Mouse (Mus musculus): ENCODE data around the gene Smg8. TPM values are rescaled to one million over a fixed set of nuclear protein-coding genes. Genes with fewer than 3 reads are reported as not detected.

Smg8 gene
- polyA plus RNA-seq, 1 experiment from 2014 or later: 19.7 TPM

DNA sequence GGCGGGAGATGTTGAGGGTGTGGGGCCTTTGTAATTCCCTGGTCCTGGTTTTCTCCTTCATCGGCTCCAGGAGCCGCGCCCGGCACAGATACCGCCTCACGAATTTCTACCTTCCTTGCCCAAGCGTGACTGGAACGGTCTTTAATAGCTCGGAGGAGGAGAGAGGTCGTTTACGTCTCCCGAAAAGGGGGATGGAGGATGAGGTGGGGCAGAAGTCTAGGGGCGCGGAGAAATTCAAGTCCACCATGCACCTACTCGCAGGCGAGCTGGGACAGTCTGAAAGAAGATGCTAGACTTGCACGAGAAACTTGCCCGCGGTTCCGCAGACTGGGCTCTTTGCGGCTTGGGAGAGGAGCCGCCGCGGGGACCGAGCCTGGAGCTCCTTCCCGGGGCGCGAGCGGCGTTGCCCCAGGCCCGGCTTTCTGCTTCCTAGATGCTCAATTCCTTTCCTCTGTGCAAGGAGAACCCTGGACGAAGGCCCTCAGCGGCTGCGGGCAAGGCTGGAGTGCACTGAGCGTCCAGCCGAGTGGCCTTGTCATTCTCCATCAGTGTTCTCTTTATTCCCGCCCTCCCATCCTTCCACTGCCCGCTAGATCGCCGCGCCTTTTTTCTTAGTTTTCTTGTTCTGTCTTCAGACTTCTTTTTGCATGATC, 23.1 kb upstream of the Smg8 start:
- peak overlapping the region; percentile 97 for H3K9ac ChIP-seq (ENCODE audit: low read depth, low read length)

DNA sequence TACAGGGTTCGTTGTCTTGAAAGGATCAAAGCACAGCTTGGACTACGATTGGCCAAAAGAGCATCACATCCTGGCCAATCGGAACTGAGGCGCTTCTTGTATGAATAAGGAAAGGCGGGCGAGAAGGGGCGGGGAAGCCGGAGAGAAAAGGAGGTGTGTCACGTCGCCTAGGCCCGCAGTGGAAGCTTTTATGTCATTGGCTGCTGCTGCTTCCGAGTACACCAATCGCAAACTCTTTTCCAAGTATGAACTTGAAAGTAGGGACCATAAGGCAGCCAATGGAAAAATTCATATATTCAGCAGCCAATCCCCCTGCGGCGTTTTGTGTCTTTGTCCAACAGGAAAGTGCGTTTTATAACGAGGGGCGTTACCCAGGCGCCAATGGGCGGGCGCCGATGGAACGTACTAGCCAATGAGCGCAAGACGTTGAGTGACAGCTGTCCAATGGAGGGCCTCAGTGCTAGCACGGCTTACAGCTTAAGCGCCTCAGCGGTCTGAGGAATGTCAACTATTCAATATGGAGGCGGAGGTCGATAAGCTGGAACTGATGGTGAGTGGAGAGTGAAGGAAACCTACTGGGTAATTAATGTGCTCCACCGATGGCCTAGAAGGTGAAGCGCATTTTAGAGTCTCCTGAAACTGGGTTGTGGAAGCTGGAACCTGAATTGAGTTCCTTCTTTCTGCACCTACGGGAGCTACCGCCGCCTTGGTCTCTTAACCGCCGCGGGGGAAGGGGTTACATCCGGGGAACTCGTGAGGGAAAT, 22.4 kb upstream of the Smg8 start, which contains the start of gene Ska2:
TSS of gene Ska2 (plus strand) at position 480 of the 764 bp plus-strand sequence.
- peak; percentile 100 for DNase-seq (ENCODE audit: low spot score)
- H3K27ac ChIP-seq (replicated peaks; ENCODE audit: low read depth, low read length): peak within 1 kb of the TSS; percentile 93
- peaks cover 39% of the 10 kb centered on the region for H3K36me3 ChIP-seq (ENCODE audit: control insufficient read depth, insufficient read depth, low read length)
- H3K9me3 ChIP-seq (ENCODE audit: control insufficient read depth, low read length): no peaks in the 10 kb centered on the region
- 0% methylated on average over 39 of the region's 40 CpGs for WGBS
- no peaks in the 10 kb centered on the region for H3K27me3 ChIP-seq (replicated peaks; ENCODE audit: control insufficient read depth, insufficient read depth, low read length)
- peak; percentile 99 for ATAC-seq (ENCODE audit: low read depth)
- H3K9ac ChIP-seq (ENCODE audit: low read depth, low read length): peak within 1 kb of the TSS; percentile 97
- peaks cover 16% of the 10 kb centered on the region for H3K4me1 ChIP-seq (ENCODE audit: control insufficient read depth, insufficient read depth, low read length)
- peak within 1 kb of the TSS; percentile 78 for H3K4me2 ChIP-seq (ENCODE audit: low read depth, low read length)
- peak within 1 kb of the TSS; percentile 96 for H3K4me3 ChIP-seq (ENCODE audit: low read depth, low read length)

More for the DNA sequence above, 23.1 kb upstream of the Smg8 start:
- DNase-seq (ENCODE audit: low spot score) (peak; percentile 33), ATAC-seq (ENCODE audit: low read depth) (no peak)
- Histone ChIP-seq H3K4me1 (ENCODE audit: control insufficient read depth, insufficient read depth, low read length) (peaks cover 16% of the 10 kb centered on the region), H3K4me3 (ENCODE audit: low read depth, low read length) (peak overlapping the region; percentile 96), H3K36me3 (ENCODE audit: control insufficient read depth, insufficient read depth, low read length) (peaks cover 40% of the 10 kb centered on the region), H3K4me2 (ENCODE audit: low read depth, low read length) (peak overlapping the region; percentile 78), H3K27me3 (replicated peaks; ENCODE audit: control insufficient read depth, insufficient read depth, low read length) (no peaks in the 10 kb centered on the region), H3K27ac (replicated peaks; ENCODE audit: low read depth, low read length) (peak overlapping the region; percentile 93), H3K9me3 (ENCODE audit: control insufficient read depth, low read length) (no peaks in the 10 kb centered on the region)
- under 1% methylated on average over 36 of the region's 42 CpGs for WGBS

DNA sequence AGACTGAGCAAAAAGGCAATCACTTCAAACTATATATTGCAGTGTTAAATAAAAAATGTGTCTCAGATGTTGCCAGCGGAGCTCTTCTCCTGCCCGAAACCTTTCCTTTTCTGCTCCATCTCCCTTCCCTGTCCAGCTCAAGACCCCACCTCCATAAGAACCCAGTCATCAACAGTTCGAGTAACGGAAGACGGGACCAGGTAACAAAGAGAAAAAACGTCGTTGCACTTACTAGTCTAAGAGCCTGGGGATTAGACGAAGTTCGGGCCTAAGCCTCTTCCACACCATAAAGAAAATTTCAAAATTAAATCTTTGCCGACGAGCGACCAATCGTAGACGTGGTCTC, 21.8 kb upstream of the Smg8 start, which contains the start of gene Prr11:
TSS of gene Prr11 (minus strand) at position 300 of the 346 bp plus-strand sequence.
- ATAC-seq (ENCODE audit: low read depth) (no peak), DNase-seq (ENCODE audit: low spot score) (no peak)
- peaks cover 41% of the 10 kb centered on the region for H3K36me3 ChIP-seq (ENCODE audit: control insufficient read depth, insufficient read depth, low read length)
- peaks cover 16% of the 10 kb centered on the region for H3K4me1 ChIP-seq (ENCODE audit: control insufficient read depth, insufficient read depth, low read length)
- peak within 1 kb of the TSS; percentile 93 for H3K27ac ChIP-seq (replicated peaks; ENCODE audit: low read depth, low read length)
- H3K4me3 ChIP-seq (ENCODE audit: low read depth, low read length): peak within 1 kb of the TSS; percentile 96
- peak within 1 kb of the TSS; percentile 97 for H3K9ac ChIP-seq (ENCODE audit: low read depth, low read length)
- no peaks in the 10 kb centered on the region for H3K9me3 ChIP-seq (ENCODE audit: control insufficient read depth, low read length)
- H3K27me3 ChIP-seq (replicated peaks; ENCODE audit: control insufficient read depth, insufficient read depth, low read length): no peaks in the 10 kb centered on the region
- WGBS: 0% methylated on average over 14 of the region's 14 CpGs
- peak within 1 kb of the TSS; percentile 78 for H3K4me2 ChIP-seq (ENCODE audit: low read depth, low read length)

DNA sequence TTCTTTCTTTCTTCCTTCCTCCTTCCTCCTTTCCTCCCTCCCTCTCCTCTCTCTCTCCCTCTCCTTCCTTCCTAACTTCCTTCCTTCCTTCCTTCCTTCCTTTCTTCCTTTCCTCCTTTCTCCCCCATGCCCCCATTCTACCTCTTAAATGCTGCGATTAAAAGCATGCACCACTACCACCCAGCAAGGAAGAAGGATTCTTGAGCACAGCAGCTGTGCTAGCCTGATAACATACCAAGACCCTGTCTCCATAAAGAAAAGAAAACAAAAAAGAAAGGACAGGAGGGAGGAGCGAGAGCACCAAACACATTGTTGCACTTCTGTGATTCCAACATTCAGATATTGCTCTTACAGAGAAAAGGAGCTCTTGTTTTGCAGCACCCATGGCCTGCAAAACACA, 568 bp upstream of the Smg8 start:
- Histone ChIP-seq H3K27ac (replicated peaks; ENCODE audit: low read depth, low read length) (peak overlapping the region; percentile 78; the same call in 1 of the 2 replicates), H3K27me3 (replicated peaks; ENCODE audit: control insufficient read depth, insufficient read depth, low read length) (no peaks in the 10 kb centered on the region), H3K4me3 (ENCODE audit: low read depth, low read length) (peak overlapping the region; percentile 79), H3K9ac (ENCODE audit: low read depth, low read length) (peak overlapping the region; percentile 80), H3K36me3 (ENCODE audit: control insufficient read depth, insufficient read depth, low read length) (peaks cover 43% of the 10 kb centered on the region), H3K9me3 (ENCODE audit: control insufficient read depth, low read length) (no peaks in the 10 kb centered on the region), H3K4me1 (ENCODE audit: control insufficient read depth, insufficient read depth, low read length) (peaks cover 10% of the 10 kb centered on the region; the same call in 1 of the 2 replicates), H3K4me2 (ENCODE audit: low read depth, low read length) (peak overlapping the region; percentile 96)
- DNase-seq (ENCODE audit: low spot score) (no peak), ATAC-seq (ENCODE audit: low read depth) (no peak)
- WGBS: 65% methylated on average over 2 of the region's 2 CpGs

DNA sequence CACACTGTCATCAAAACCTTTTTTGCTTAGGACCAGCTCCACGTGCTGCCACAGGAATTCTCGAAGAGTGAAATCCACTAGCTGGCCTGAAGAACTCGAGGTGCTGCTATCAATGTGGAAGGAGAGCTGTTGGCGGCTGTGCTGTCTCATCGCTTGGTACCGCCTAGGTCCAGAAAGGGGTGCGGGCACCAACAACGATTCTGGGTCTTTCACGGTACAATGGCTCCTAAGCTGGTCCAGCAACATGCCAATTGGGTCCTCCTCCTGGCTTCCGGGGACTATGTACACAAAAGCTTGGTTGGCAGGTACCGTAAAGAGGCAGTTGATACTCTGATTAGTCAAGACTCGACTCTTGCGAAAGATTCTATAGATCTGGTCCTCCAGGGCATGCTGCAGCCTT, 1.1 kb downstream of the Smg8 start:
- 91% methylated on average over 13 of the region's 13 CpGs for WGBS
- Histone ChIP-seq H3K4me1 (ENCODE audit: control insufficient read depth, insufficient read depth, low read length) (peaks cover 10% of the 10 kb centered on the region; the same call in 1 of the 2 replicates), H3K9me3 (ENCODE audit: control insufficient read depth, low read length) (no peaks in the 10 kb centered on the region), H3K4me3 (ENCODE audit: low read depth, low read length) (peak overlapping the region; percentile 79), H3K36me3 (ENCODE audit: control insufficient read depth, insufficient read depth, low read length) (peaks cover 42% of the 10 kb centered on the region), H3K4me2 (ENCODE audit: low read depth, low read length) (peak overlapping the region; percentile 96), H3K9ac (ENCODE audit: low read depth, low read length) (peak overlapping the region; percentile 80), H3K27me3 (replicated peaks; ENCODE audit: control insufficient read depth, insufficient read depth, low read length) (no peaks in the 10 kb centered on the region), H3K27ac (replicated peaks; ENCODE audit: low read depth, low read length) (no peak overlapping the region)
- ATAC-seq (ENCODE audit: low read depth) (no peak), DNase-seq (ENCODE audit: low spot score) (no peak)

DNA sequence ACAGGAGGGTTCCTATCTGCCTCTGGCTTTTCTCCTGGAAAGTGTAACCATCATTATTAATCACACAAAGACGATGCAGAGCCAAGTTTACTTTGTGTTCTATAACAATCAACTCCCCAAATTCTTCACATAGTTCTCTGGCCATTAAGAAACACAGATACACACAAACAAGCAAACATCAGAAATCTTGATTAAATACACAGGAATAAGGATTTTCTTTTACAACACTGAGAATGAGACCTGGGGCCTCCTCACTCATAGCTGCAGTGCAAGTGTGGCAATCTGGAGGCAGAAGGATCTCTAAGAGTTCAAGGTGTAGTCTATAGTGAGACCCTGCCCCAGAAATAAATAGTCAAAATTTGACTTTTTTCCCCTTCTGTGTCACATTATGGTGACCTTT, 2.9 kb downstream of the Smg8 start:
- 87% methylated on average over 1 of the region's 1 CpGs for WGBS
- Histone ChIP-seq H3K4me2 (ENCODE audit: low read depth, low read length) (no peak overlapping the region), H3K4me1 (ENCODE audit: control insufficient read depth, insufficient read depth, low read length) (peaks cover 10% of the 10 kb centered on the region; the same call in 1 of the 2 replicates), H3K27me3 (replicated peaks; ENCODE audit: control insufficient read depth, insufficient read depth, low read length) (no peaks in the 10 kb centered on the region), H3K27ac (replicated peaks; ENCODE audit: low read depth, low read length) (no peak overlapping the region), H3K36me3 (ENCODE audit: control insufficient read depth, insufficient read depth, low read length) (peaks cover 52% of the 10 kb centered on the region), H3K9ac (ENCODE audit: low read depth, low read length) (no peak overlapping the region), H3K9me3 (ENCODE audit: control insufficient read depth, low read length) (no peaks in the 10 kb centered on the region), H3K4me3 (ENCODE audit: low read depth, low read length) (no peak overlapping the region)
- no peak for DNase-seq (ENCODE audit: low spot score)
- no peak for ATAC-seq (ENCODE audit: low read depth)

DNA sequence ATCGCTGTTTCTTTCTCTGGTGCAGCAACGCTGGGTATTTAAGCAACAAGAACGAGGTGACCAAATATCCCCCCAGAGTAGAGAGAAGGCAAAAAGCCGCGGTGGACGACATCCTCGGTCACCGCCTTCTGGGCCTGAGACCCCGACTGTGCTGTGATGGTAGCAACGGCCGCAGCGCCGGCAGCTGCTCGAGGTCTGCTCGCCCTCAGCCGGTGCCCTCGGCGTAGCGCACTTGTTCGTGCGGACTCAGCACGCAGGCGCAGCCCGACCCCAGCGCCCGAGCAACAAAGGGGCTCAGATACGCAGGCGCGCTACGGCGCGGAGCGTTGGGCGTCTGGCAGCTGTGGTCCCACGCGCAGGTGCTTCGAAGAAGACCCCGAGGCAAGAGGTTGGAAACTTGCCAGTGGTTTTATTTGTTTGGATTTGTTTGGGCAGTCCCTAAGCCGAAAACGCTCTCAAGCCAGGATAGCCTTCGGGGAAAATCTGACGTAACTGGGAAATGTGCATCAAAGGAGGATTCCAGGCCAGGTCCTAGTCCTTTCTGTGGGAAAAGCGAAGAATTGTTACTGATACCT, 12.6 kb downstream of the Smg8 start, which contains the start of gene Gdpd1:
TSS of gene Gdpd1 (minus strand) at position 197 of the 575 bp plus-strand sequence.
- DNase-seq (ENCODE audit: low spot score) (peak; percentile 96), ATAC-seq (ENCODE audit: low read depth) (peak; percentile 96)
- Histone ChIP-seq H3K36me3 (ENCODE audit: control insufficient read depth, insufficient read depth, low read length) (peaks cover 23% of the 10 kb centered on the region), H3K27me3 (replicated peaks; ENCODE audit: control insufficient read depth, insufficient read depth, low read length) (no peaks in the 10 kb centered on the region), H3K4me3 (ENCODE audit: low read depth, low read length) (peak within 1 kb of the TSS; percentile 66), H3K9me3 (ENCODE audit: control insufficient read depth, low read length) (no peaks in the 10 kb centered on the region), H3K27ac (replicated peaks; ENCODE audit: low read depth, low read length) (peak within 1 kb of the TSS; percentile 77), H3K4me1 (ENCODE audit: control insufficient read depth, insufficient read depth, low read length) (peaks cover 4% of the 10 kb centered on the region; the same call in 1 of the 2 replicates), H3K9ac (ENCODE audit: low read depth, low read length) (peak within 1 kb of the TSS; percentile 78), H3K4me2 (ENCODE audit: low read depth, low read length) (peak within 1 kb of the TSS; percentile 98)
- under 1% methylated on average over 43 of the region's 43 CpGs for WGBS

DNA sequence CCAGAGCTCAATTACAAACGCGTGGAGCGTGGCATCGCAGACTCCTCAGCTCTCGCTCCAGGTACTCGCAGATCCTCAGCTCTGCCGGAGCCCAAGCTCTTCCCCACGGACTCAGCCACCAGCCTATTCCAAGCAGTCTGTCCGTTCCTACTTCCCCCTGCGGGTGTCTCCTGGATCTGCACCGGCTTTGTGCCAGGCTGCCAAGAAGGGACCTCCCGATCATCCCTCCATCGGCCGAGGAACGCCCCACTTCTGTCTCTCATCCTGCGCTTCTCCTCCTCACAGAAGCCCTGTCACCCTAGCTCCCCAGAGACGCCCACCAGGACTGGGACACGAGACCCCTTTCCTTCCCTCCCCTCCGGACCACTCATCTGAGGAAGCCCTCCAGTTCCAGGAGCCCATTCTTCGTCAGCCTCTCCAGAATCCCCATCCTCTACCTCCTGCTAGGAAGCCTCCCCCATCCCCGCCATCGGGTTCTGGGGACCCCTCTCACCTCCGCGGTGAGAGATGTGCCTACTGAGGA, 13.2 kb downstream of the Smg8 start:
- DNase-seq (ENCODE audit: low spot score) (peak; percentile 80), ATAC-seq (ENCODE audit: low read depth) (peak; percentile 77)
- H3K27me3 ChIP-seq (replicated peaks; ENCODE audit: control insufficient read depth, insufficient read depth, low read length): no peaks in the 10 kb centered on the region
- peaks cover 20% of the 10 kb centered on the region for H3K36me3 ChIP-seq (ENCODE audit: control insufficient read depth, insufficient read depth, low read length)
- WGBS: 0% methylated on average over 24 of the region's 24 CpGs
- no peaks in the 10 kb centered on the region for H3K9me3 ChIP-seq (ENCODE audit: control insufficient read depth, low read length)
- H3K4me3 ChIP-seq (ENCODE audit: low read depth, low read length): peak overlapping the region; percentile 66
- peak overlapping the region; percentile 78 for H3K9ac ChIP-seq (ENCODE audit: low read depth, low read length)
- peaks cover 4% of the 10 kb centered on the region; the same call in 1 of the 2 replicates for H3K4me1 ChIP-seq (ENCODE audit: control insufficient read depth, insufficient read depth, low read length)
- peak overlapping the region; percentile 77 for H3K27ac ChIP-seq (replicated peaks; ENCODE audit: low read depth, low read length)
- peak overlapping the region; percentile 98 for H3K4me2 ChIP-seq (ENCODE audit: low read depth, low read length)
